Mouse (Mus musculus) forebrain, embryonic 11.5 days (tissue): ENCODE results near the gene Hist2h3c1. TPM values are rescaled to one million over a fixed set of nuclear protein-coding genes. Genes with fewer than 3 reads are reported as not detected.
A peak's percentile ranks its signal among the peaks of the same experiment; 100 is the strongest.

Experiments
- ATAC-seq: fragments of 200-750 bp; cut with Nextera tagmentation; replicated peaks from 2 replicates; pipeline ENCODE4 v1.8.0; 2017; ENCODE audit warnings: moderate TSS enrichment; ENCODE audit not compliant: low FRiP score
- DNase-seq: peaks from one replicate; pipeline ENCODE4 v3.0.0-alpha.2; 2017; ENCODE audit warnings: low spot score
- H3K27ac ChIP-seq: fragments of 300-500 bp; sonication (generic); 2 replicates; pipeline ENCODE4 v1.5.1; 2014; ENCODE audit warnings: low read depth, low read length
- H3K27me3 ChIP-seq: fragments of 300-500 bp; sonication (generic); 2 replicates; pipeline ENCODE4 v1.6.1; 2014; ENCODE audit warnings: mild to moderate bottlenecking, low read length, mixed read lengths; ENCODE audit not compliant: control insufficient read depth, insufficient read depth
- H3K36me3 ChIP-seq: fragments of 300-500 bp; sonication (generic); 2 replicates; pipeline ENCODE4 v1.6.1; 2014; ENCODE audit warnings: mild to moderate bottlenecking, low read length, moderate library complexity, mixed read lengths; ENCODE audit not compliant: control insufficient read depth, insufficient read depth
- H3K4me1 ChIP-seq: fragments of 300-500 bp; sonication (generic); replicated peaks from 2 replicates; pipeline ENCODE4 v1.6.1; 2014; ENCODE audit warnings: low read length, mixed read lengths; ENCODE audit not compliant: control insufficient read depth, insufficient read depth
- H3K4me2 ChIP-seq: fragments of 300-500 bp; sonication (generic); 2 replicates; pipeline ENCODE4 v1.6.1; 2014; ENCODE audit warnings: low read depth, mild to moderate bottlenecking, low read length, moderate library complexity, mixed read lengths; ENCODE audit not compliant: severe bottlenecking
- H3K4me3 ChIP-seq: fragments of 300-500 bp; sonication (generic); 2 replicates; pipeline ENCODE4 v1.5.1; 2014; ENCODE audit warnings: low read depth, low read length
- H3K9ac ChIP-seq: fragments of 300-500 bp; sonication (generic); 2 replicates; pipeline ENCODE4 v1.6.1; 2014; ENCODE audit warnings: low read length
- H3K9me3 ChIP-seq: fragments of 300-500 bp; sonication (generic); 2 replicates; pipeline ENCODE4 v1.6.1; 2016; ENCODE audit warnings: low read length, mixed read lengths; ENCODE audit not compliant: control insufficient read depth
- WGBS: fragments of 180-500 bp; shearing (Covaris S2); extraction: QIAGEN DNeasy Blood & Tissue Kit; methylation state at CpG from one replicate; pipeline ENCODE4 v1.1.7; 2014; 5-methylcytosine and 5-hydroxymethylcytosine counted together
- polyA plus RNA-seq: library from polyadenylated mRNA; unstranded; fragments of >200 nt; fragmentation: Nextera tagmentation; extraction: Ambion mirVana; gene quantifications from 2 replicates; pipeline ENCODE4 v1.2.1, GENCODE M21; 2014

Hist2h3c1 gene
- polyA plus RNA-seq, 1 experiment from 2014 or later, result 2.3 TPM

DNA sequence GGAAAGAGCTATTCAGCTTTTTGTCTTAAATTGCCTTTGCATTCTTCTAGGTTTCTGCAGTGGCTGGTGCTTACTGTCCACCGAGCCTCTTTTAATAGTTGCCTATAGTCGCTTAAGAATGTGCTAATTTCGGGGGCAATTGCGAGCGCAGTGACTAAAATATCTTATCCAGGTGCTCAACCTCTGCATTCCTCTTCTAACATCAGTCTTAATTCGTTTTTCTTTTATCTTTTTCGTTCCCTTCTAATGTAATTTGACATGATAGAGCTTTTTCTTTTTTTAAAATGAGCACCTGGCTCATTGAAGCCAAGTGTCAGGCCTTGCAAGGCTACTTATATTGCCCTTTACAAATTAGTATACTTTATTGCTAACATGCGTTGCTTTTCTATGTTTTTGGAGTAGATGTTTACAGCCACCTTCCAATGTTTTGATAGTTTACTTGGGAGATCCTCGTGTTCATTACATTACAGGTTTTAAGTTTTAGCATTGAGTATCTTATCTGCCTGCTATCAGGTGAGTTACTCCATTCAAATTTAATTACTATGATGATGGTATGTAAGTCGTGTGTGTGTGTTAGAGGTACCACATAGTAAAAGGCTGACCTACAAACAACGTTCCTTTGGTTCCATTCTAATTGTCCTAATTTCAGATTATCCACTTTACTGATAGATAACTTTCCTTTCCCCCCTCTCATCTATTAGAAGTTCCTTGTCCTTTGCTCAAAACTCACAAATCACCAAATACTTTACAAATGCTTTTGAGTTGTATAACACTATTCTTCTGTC, 1.1 kb downstream of the Hist2h3c1 start:
- Histone ChIP-seq H3K4me2 (peak overlapping the region; percentile 53), H3K36me3 (no peaks in the 10 kb centered on the region), H3K9ac (peak overlapping the region; percentile 67), H3K27me3 (no peaks in the 10 kb centered on the region; the same call in 1 of the 2 replicates), H3K4me1 (peaks cover 4% of the 10 kb centered on the region; the same call in 1 of the 2 replicates), H3K9me3 (no peaks in the 10 kb centered on the region), H3K4me3 (peak overlapping the region; percentile 44), H3K27ac (peak overlapping the region; percentile 91)
- no peak for ATAC-seq
- DNase-seq, result no peak
- WGBS, result 2% methylated on average over 11 of the region's 11 CpGs

- ATAC-seq (no peak), DNase-seq (no peak)
- H3K4me2 ChIP-seq, result peak overlapping the region; percentile 53
- H3K27ac ChIP-seq, result peak overlapping the region; percentile 91
- peaks cover 4% of the 10 kb centered on the region; the same call in 1 of the 2 replicates for H3K4me1 ChIP-seq
- H3K4me3 ChIP-seq, result peak overlapping the region; percentile 44
- no peaks in the 10 kb centered on the region for H3K36me3 ChIP-seq
- 57% methylated on average over 6 of the region's 6 CpGs for WGBS
- peak overlapping the region; percentile 24 for H3K9ac ChIP-seq
- H3K27me3 ChIP-seq, result no peaks in the 10 kb centered on the region; the same call in 1 of the 2 replicates
- H3K9me3 ChIP-seq, result no peaks in the 10 kb centered on the region
Measured at GRCm38 (mm10) chr3:96248141-96249033, 1.9 kb downstream of the Hist2h3c1 start.

DNA sequence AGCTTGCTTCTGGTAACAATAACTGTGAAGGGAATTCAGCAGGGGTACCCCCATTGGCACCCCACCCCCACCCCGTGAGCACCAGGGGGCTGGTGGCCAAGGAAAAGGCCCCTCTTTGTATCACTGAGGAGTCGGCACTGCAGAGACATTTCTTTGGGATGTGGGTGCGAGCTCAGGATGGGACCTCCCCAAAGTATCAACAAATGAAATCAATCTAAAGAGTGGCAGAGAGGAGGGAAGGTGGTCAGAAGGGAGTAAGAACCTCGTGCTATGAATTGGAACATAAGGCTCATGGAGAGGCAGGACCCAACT, 2.5 kb downstream of the Hist2h3c1 start:
- Histone ChIP-seq H3K9me3 (no peaks in the 10 kb centered on the region), H3K27ac (peak overlapping the region; percentile 31; the same call in 1 of the 2 replicates), H3K36me3 (no peaks in the 10 kb centered on the region), H3K9ac (no peak overlapping the region; the same call in 1 of the 2 replicates), H3K4me1 (peaks cover 4% of the 10 kb centered on the region; the same call in 1 of the 2 replicates), H3K4me3 (no peak overlapping the region), H3K4me2 (no peak overlapping the region), H3K27me3 (no peaks in the 10 kb centered on the region; the same call in 1 of the 2 replicates)
- ATAC-seq, result no peak
- DNase-seq, result no peak
- 61% methylated on average over 4 of the region's 4 CpGs for WGBS

DNA sequence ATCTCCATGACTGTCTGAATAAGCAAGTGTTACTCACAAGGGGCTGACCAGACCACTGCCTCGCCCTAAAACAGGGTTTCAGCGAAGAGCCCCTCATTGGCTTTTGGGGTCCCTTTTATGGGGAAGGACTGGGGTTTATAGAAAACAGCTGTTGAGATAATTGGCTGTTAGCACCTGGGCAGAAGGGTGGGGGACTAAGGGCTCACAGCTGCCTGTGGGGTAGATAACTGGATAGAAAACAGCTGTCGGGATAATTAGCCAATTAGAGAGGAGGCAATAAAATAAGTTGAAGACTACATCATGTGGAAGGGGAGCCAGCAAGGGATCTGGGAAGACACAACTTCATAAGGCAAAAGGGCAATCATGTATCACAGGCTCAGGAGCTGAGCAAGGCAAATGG, 4.4 kb downstream of the Hist2h3c1 start:
- WGBS, result 69% methylated on average over 3 of the region's 3 CpGs
- no peak overlapping the region for H3K4me3 ChIP-seq
- no peak for ATAC-seq

GRCm38 (mm10) chr3:96251787-96252186, 5.3 kb downstream of the Hist2h3c1 start:
- 89% methylated on average over 3 of the region's 3 CpGs for whole genome bisulfite sequencing
- H3K9me3 ChIP-seq, result no peaks in the 10 kb centered on the region
- H3K27ac ChIP-seq, result no peak overlapping the region
- H3K4me1 ChIP-seq, result no peaks in the 10 kb centered on the region; the same call in 1 of the 2 replicates
- no peak overlapping the region for H3K9ac ChIP-seq
- DNase-seq (no peak), ATAC-seq (no peak)
- H3K4me2 ChIP-seq, result no peak overlapping the region
- H3K36me3 ChIP-seq, result no peaks in the 10 kb centered on the region
- no peak overlapping the region for H3K4me3 ChIP-seq
- H3K27me3 ChIP-seq, result no peaks in the 10 kb centered on the region; the same call in 1 of the 2 replicates

More for the DNA sequence above, 4.4 kb downstream of the Hist2h3c1 start:
- Histone ChIP-seq H3K36me3 (no peaks in the 10 kb centered on the region), H3K4me2 (no peak overlapping the region), H3K27me3 (no peaks in the 10 kb centered on the region; the same call in 1 of the 2 replicates), H3K9ac (no peak overlapping the region), H3K9me3 (no peaks in the 10 kb centered on the region), H3K27ac (no peak overlapping the region), H3K4me1 (no peaks in the 10 kb centered on the region; the same call in 1 of the 2 replicates)
- DNase-seq, result no peak

- H3K27ac ChIP-seq, result no peak overlapping the region
- ATAC-seq, result no peak
Measured at GRCm38 (mm10) chr3:96254683-96255355, 8.3 kb downstream of the Hist2h3c1 start.

GRCm38 (mm10) chr3:96255926-96256593, 9.6 kb downstream of the Hist2h3c1 start:
- H3K27ac ChIP-seq, result no peak overlapping the region
- no peaks in the 10 kb centered on the region for H3K36me3 ChIP-seq
- DNase-seq, result no peak
- ATAC-seq, result no peak
- no peaks in the 10 kb centered on the region for H3K4me1 ChIP-seq
- H3K27me3 ChIP-seq, result no peaks in the 10 kb centered on the region
- H3K4me2 ChIP-seq, result no peak overlapping the region
- H3K4me3 ChIP-seq, result no peak overlapping the region
- H3K9me3 ChIP-seq, result no peaks in the 10 kb centered on the region
- 83% methylated on average over 5 of the region's 5 CpGs for WGBS
- no peak overlapping the region for H3K9ac ChIP-seq

More at GRCm38 (mm10) chr3:96254683-96255355, 8.3 kb downstream of the Hist2h3c1 start:
- Histone ChIP-seq H3K9me3 (no peaks in the 10 kb centered on the region), H3K4me1 (no peaks in the 10 kb centered on the region), H3K9ac (no peak overlapping the region), H3K4me2 (no peak overlapping the region), H3K27me3 (no peaks in the 10 kb centered on the region), H3K4me3 (no peak overlapping the region), H3K36me3 (no peaks in the 10 kb centered on the region)
- 64% methylated on average over 10 of the region's 10 CpGs for WGBS
- DNase-seq, result peak; percentile 60

- Histone ChIP-seq H3K4me1 (no peaks in the 10 kb centered on the region; the same call in 1 of the 2 replicates), H3K4me3 (no peak overlapping the region), H3K9ac (no peak overlapping the region), H3K27ac (no peak overlapping the region), H3K4me2 (no peak overlapping the region), H3K36me3 (no peaks in the 10 kb centered on the region), H3K9me3 (no peaks in the 10 kb centered on the region), H3K27me3 (no peaks in the 10 kb centered on the region)
- ATAC-seq (no peak), DNase-seq (no peak)
- WGBS, result 87% methylated on average over 3 of the region's 3 CpGs
Measured at GRCm38 (mm10) chr3:96257190-96257589, 10.7 kb downstream of the Hist2h3c1 start.
